Mouse (Mus musculus): ENCODE data around the gene Nodal. TPM values are rescaled to one million over a fixed set of nuclear protein-coding genes. Genes with fewer than 3 reads are reported as not detected.

Nodal gene
- total and polyA plus RNA-seq, 3 experiments = 0.04 to 0.10 TPM; not detected in 1

DNA sequence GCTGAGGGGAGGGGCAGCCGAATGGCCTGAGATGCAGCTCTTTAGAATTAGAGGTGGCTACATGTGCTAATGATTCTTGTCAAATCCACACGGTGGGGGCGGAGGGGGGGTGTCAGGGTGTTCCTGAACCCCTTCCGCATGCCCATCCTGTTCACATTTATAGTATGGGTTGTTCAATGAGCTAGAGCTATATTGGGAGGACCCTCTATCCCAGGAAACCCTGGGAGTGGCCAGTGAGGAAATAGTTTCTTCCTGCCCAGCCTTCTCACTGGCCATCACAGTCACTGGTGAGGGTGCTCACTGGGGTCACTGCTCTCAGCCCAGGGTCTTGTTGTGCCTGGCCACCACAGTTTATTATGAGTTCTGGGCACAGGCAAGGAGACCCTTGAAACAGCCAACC is 2.2 kb downstream of the Nodal start:
- Histone ChIP-seq H3K79me2 (replicated peaks; ENCODE audit: control insufficient read depth, insufficient read depth, low read length) (no peaks in the 10 kb centered on the region), H3K9ac (ENCODE audit: low read depth, low read length) (no peak overlapping the region), H3K4me3 (no peak overlapping the region), H3K4me1 (ENCODE audit: control insufficient read depth, insufficient read depth, low read length) (peaks cover 10% of the 10 kb centered on the region), H3K36me3 (ENCODE audit: control insufficient read depth, insufficient read depth, low read length) (no peaks in the 10 kb centered on the region), H3K27ac (peak overlapping the region; percentile 75), H3K27me3 (ENCODE audit: control insufficient read depth, insufficient read depth, low read length) (peaks cover 4% of the 10 kb centered on the region; the same call in 1 of the 2 replicates)
- DNase-seq = no peak
- TF ChIP-seq POLR2A (IDR thresholded peaks at IDR 0.05; ENCODE audit: insufficient read depth, low read depth, low read length) = peak; percentile 60
- no peak for TF ChIP-seq EP300 (IDR thresholded peaks at IDR 0.05; ENCODE audit: insufficient read depth, low read depth, low read length)
- intact Hi-C loops (cut with DNase I) = no loop called here
- WGBS = 40% methylated on average over 4 of the region's 4 CpGs

DNA sequence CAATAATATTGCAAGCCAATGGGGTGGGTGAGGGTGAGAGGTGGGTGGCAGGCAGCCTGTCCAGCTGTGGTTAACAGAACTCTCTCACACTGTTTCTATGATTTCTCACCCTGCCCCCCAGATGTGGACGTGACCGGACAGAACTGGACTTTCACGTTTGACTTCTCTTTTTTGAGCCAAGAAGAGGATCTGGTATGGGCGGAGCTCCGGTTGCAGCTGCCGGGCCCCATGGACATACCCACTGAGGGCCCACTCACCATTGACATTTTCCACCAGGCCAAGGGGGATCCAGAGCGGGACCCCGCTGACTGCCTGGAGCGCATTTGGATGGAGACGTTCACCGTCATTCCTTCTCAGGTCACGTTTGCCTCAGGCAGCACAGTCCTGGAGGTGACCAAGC is 5.1 kb downstream of the Nodal start:
- peaks cover 4% of the 10 kb centered on the region; the same call in 1 of the 2 replicates for H3K27me3 ChIP-seq (ENCODE audit: control insufficient read depth, insufficient read depth, low read length)
- WGBS = 78% methylated on average over 12 of the region's 12 CpGs
- no peak overlapping the region for H3K4me3 ChIP-seq
- no peaks in the 10 kb centered on the region; the same call in 1 of the 2 replicates for H3K36me3 ChIP-seq (ENCODE audit: control insufficient read depth, insufficient read depth, low read length)
- no peak for DNase-seq
- no peak overlapping the region for H3K9ac ChIP-seq (ENCODE audit: low read depth, low read length)
- no peaks in the 10 kb centered on the region for H3K79me2 ChIP-seq (replicated peaks; ENCODE audit: control insufficient read depth, insufficient read depth, low read length)
- peaks cover 27% of the 10 kb centered on the region for H3K4me1 ChIP-seq (ENCODE audit: control insufficient read depth, insufficient read depth, low read length)
- TF ChIP-seq CTCF (IDR thresholded peaks at IDR 0.05) = no peak
- no peak for TF ChIP-seq EP300 (IDR thresholded peaks at IDR 0.05; ENCODE audit: insufficient read depth, low read depth, low read length)
- no peak for TF ChIP-seq POLR2A (IDR thresholded peaks at IDR 0.05; ENCODE audit: insufficient read depth, low read depth, low read length)
- no peak overlapping the region for H3K27ac ChIP-seq
- intact Hi-C loops (cut with DNase I) = no loop called here

DNA sequence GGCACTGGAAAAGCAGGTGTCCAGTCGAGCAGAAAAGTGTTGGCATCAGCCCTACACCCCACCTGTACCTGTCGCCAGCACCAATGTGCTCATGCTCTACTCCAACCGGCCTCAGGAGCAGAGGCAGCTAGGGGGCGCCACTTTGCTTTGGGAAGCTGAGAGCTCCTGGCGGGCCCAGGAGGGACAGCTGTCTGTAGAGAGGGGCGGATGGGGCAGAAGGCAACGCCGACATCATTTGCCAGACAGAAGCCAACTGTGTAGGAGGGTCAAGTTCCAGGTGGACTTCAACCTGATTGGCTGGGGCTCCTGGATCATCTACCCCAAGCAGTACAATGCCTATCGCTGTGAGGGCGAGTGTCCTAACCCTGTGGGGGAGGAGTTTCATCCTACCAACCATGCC is 5.5 kb downstream of the Nodal start:
- Histone ChIP-seq H3K36me3 (ENCODE audit: control insufficient read depth, insufficient read depth, low read length) (no peaks in the 10 kb centered on the region; the same call in 1 of the 2 replicates), H3K27me3 (ENCODE audit: control insufficient read depth, insufficient read depth, low read length) (peaks cover 4% of the 10 kb centered on the region; the same call in 1 of the 2 replicates), H3K4me3 (no peak overlapping the region), H3K9ac (ENCODE audit: low read depth, low read length) (no peak overlapping the region), H3K4me1 (ENCODE audit: control insufficient read depth, insufficient read depth, low read length) (peaks cover 28% of the 10 kb centered on the region), H3K27ac (no peak overlapping the region), H3K79me2 (replicated peaks; ENCODE audit: control insufficient read depth, insufficient read depth, low read length) (no peaks in the 10 kb centered on the region)
- 71% methylated on average over 10 of the region's 10 CpGs for WGBS
- intact Hi-C loops (cut with DNase I) = no loop called here
- TF ChIP-seq CTCF (IDR thresholded peaks at IDR 0.05) = peak; percentile 63
- TF ChIP-seq POLR2A (IDR thresholded peaks at IDR 0.05; ENCODE audit: insufficient read depth, low read depth, low read length) = no peak
- peak in 1 of 2 experiments; percentile 45 for DNase-seq

DNA sequence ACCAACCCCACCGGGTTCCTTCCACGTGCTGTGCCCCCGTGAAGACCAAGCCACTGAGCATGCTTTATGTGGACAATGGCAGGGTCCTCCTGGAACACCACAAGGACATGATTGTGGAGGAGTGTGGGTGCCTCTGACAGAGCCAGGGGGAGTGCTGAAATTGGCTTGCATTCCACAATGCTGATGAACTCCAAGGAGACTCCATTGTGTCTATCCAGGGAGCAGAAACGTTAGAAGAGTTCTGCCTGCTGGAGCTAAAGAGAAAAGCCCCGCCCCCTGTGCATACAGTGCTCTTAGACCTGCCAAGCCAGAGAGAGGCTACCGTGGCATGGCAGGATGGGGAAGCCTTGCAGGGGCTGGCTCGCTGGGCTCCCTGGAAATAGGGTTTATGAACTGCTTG is 6.7 kb downstream of the Nodal start:
- H3K36me3 ChIP-seq (ENCODE audit: control insufficient read depth, insufficient read depth, low read length) = no peaks in the 10 kb centered on the region; the same call in 1 of the 2 replicates
- TF ChIP-seq CTCF (IDR thresholded peaks at IDR 0.05) = no peak
- TF ChIP-seq POLR2A (IDR thresholded peaks at IDR 0.05; ENCODE audit: insufficient read depth, low read depth, low read length) = no peak
- no peak for TF ChIP-seq EP300 (IDR thresholded peaks at IDR 0.05; ENCODE audit: insufficient read depth, low read depth, low read length)
- no peak overlapping the region for H3K4me3 ChIP-seq
- no peak for DNase-seq
- intact Hi-C loops (cut with DNase I) = loop anchor here (2.0 kb wide), 1 partner anchor 26 kb away; no protein-coding TSS in a partner anchor
- H3K27ac ChIP-seq = no peak overlapping the region; the same call in 1 of the 2 replicates
- no peaks in the 10 kb centered on the region for H3K79me2 ChIP-seq (replicated peaks; ENCODE audit: control insufficient read depth, insufficient read depth, low read length)
- H3K4me1 ChIP-seq (ENCODE audit: control insufficient read depth, insufficient read depth, low read length) = peaks cover 28% of the 10 kb centered on the region
- H3K9ac ChIP-seq (ENCODE audit: low read depth, low read length) = no peak overlapping the region
- 8% methylated on average over 7 of the region's 7 CpGs for WGBS
- H3K27me3 ChIP-seq (ENCODE audit: control insufficient read depth, insufficient read depth, low read length) = no peaks in the 10 kb centered on the region

DNA sequence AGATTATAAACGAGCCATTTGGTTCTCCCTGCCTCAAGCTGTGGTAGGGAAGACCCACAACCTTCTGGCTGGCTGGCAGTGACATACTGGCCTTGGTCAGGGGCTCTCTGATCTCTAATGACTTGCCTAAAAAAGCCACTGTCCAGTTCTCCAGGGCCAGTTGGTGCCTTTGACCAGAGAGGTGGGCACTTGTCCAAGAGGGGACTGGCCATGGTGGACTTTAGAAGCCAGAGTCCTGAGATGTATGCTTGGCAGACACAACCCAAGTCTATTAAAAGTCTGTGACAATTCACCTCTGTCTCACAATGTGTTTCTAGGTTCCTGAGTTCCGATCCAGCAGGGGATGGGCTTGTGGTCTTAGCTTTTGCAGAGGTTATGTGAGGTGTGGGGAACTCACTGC is 7.3 kb downstream of the Nodal start:
- DNase-seq = no peak
- TF ChIP-seq POLR2A (IDR thresholded peaks at IDR 0.05; ENCODE audit: insufficient read depth, low read depth, low read length) = no peak
- TF ChIP-seq EP300 (IDR thresholded peaks at IDR 0.05; ENCODE audit: insufficient read depth, low read depth, low read length) = no peak
- no peak for TF ChIP-seq CTCF (IDR thresholded peaks at IDR 0.05)
- H3K27ac ChIP-seq = peak overlapping the region; percentile 68

DNA sequence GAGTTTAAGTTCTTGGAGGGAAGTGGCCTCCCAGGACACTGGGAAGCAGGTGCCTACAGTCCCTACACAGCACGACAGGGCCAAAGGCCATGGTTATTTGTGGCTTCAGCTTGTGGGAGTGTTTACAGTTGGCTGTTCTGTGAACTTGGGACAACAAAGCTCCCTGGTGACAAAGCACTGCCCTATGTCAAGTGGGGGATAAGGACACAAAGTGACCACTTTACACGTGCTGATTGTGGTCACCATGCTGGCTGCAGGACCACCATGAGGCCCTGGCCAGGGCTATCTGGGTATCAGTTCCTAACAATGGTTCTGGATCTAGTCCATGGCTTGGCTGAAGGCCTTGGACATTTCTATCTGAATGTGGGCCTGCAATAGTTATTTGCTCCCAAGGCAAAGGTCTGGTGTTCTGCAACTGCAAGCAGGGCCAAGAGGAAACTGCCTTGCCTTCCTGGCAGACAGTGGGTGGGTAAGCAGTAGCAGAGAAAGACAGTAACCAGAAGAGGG is 8.5 kb downstream of the Nodal start:
- peak; percentile 73 to 83 for DNase-seq
- 6% methylated on average over 2 of the region's 2 CpGs for WGBS
- intact Hi-C loops (cut with DNase I) = loop anchor here (2.0 kb wide), 1 partner anchor 18 kb away; no protein-coding TSS in a partner anchor

More for the DNA sequence above, 7.3 kb downstream of the Nodal start:
- intact Hi-C loops (cut with DNase I) = loop anchor here (2.0 kb wide), 1 partner anchor 26 kb away; no protein-coding TSS in a partner anchor
- no peaks in the 10 kb centered on the region; the same call in 1 of the 2 replicates for H3K36me3 ChIP-seq (ENCODE audit: control insufficient read depth, insufficient read depth, low read length)
- no peak overlapping the region for H3K4me3 ChIP-seq
- peaks cover 25% of the 10 kb centered on the region for H3K4me1 ChIP-seq (ENCODE audit: control insufficient read depth, insufficient read depth, low read length)
- H3K9ac ChIP-seq (ENCODE audit: low read depth, low read length) = no peak overlapping the region
- 54% methylated on average over 2 of the region's 2 CpGs for WGBS
- H3K27me3 ChIP-seq (ENCODE audit: control insufficient read depth, insufficient read depth, low read length) = no peaks in the 10 kb centered on the region
- H3K79me2 ChIP-seq (replicated peaks; ENCODE audit: control insufficient read depth, insufficient read depth, low read length) = no peaks in the 10 kb centered on the region

More for the DNA sequence above, 8.5 kb downstream of the Nodal start:
- H3K27ac ChIP-seq = peak overlapping the region; percentile 68
- peaks cover 25% of the 10 kb centered on the region for H3K4me1 ChIP-seq (ENCODE audit: control insufficient read depth, insufficient read depth, low read length)
- H3K9ac ChIP-seq (ENCODE audit: low read depth, low read length) = no peak overlapping the region
- no peak for TF ChIP-seq POLR2A (IDR thresholded peaks at IDR 0.05; ENCODE audit: insufficient read depth, low read depth, low read length)
- peak; percentile 94 for TF ChIP-seq EP300 (IDR thresholded peaks at IDR 0.05; ENCODE audit: insufficient read depth, low read depth, low read length)
- H3K36me3 ChIP-seq (ENCODE audit: control insufficient read depth, insufficient read depth, low read length) = no peaks in the 10 kb centered on the region; the same call in 1 of the 2 replicates
- H3K79me2 ChIP-seq (replicated peaks; ENCODE audit: control insufficient read depth, insufficient read depth, low read length) = no peaks in the 10 kb centered on the region
- no peak overlapping the region for H3K4me3 ChIP-seq
- no peaks in the 10 kb centered on the region for H3K27me3 ChIP-seq (ENCODE audit: control insufficient read depth, insufficient read depth, low read length)
